Mouse (Mus musculus) embryo, embryonic 10.5 days (tissue): ENCODE data around the gene Dad1.

ENCODE experiments used
- DNase-seq: peaks from one replicate; pipeline ENCODE4 v3.0.0-alpha.2; 2015; ENCODE audit warnings: low spot score

Dad1 gene

GRCm38 (mm10) chr14:54224484-54225467 lies 29.1 kb downstream of the Dad1 start:
- no peak for DNase-seq

- no peak for DNase-seq
Measured at GRCm38 (mm10) chr14:54224064-54224417, 29.9 kb downstream of the Dad1 start.

GRCm38 (mm10) chr14:54223315-54224063 lies 30.4 kb downstream of the Dad1 start:
- no peak for DNase-seq

GRCm38 (mm10) chr14:54222289-54222727 lies 31.6 kb downstream of the Dad1 start:
- DNase-seq: no peak

GRCm38 (mm10) chr14:54221641-54222040 lies 32.3 kb downstream of the Dad1 start:
- no peak for DNase-seq

- DNase-seq: no peak
Measured at GRCm38 (mm10) chr14:54220726-54221494, 33.0 kb downstream of the Dad1 start.

GRCm38 (mm10) chr14:54219849-54220248 lies 34.1 kb downstream of the Dad1 start:
- DNase-seq: no peak

- no peak for DNase-seq
Measured at GRCm38 (mm10) chr14:54219256-54219655, 34.6 kb downstream of the Dad1 start.

- DNase-seq: no peak
Measured at GRCm38 (mm10) chr14:54218721-54219120, 35.2 kb downstream of the Dad1 start.

- no peak for DNase-seq
Measured at GRCm38 (mm10) chr14:54218233-54218632, 35.7 kb downstream of the Dad1 start.

- DNase-seq: no peak
Measured at GRCm38 (mm10) chr14:54216126-54216525, 37.8 kb downstream of the Dad1 start.

- DNase-seq: no peak
Measured at GRCm38 (mm10) chr14:54214901-54215300, 39.0 kb downstream of the Dad1 start.

- no peak for DNase-seq
Measured at GRCm38 (mm10) chr14:54214477-54214876, 39.4 kb downstream of the Dad1 start.

GRCm38 (mm10) chr14:54213734-54214133 lies 40.2 kb downstream of the Dad1 start:
- no peak for DNase-seq

GRCm38 (mm10) chr14:54211755-54212154 lies 42.1 kb downstream of the Dad1 start:
- no peak for DNase-seq

GRCm38 (mm10) chr14:54211199-54211598 lies 42.7 kb downstream of the Dad1 start:
- no peak for DNase-seq

GRCm38 (mm10) chr14:54210401-54210800 lies 43.5 kb downstream of the Dad1 start:
- DNase-seq: no peak

- no peak for DNase-seq
Measured at GRCm38 (mm10) chr14:54209932-54210331, 44.0 kb downstream of the Dad1 start.

- no peak for DNase-seq
Measured at GRCm38 (mm10) chr14:54208741-54209140, 45.2 kb downstream of the Dad1 start.

GRCm38 (mm10) chr14:54207924-54208323 lies 46.0 kb downstream of the Dad1 start:
- no peak for DNase-seq

GRCm38 (mm10) chr14:54206750-54207550 lies 47.0 kb downstream of the Dad1 start:
- no peak for DNase-seq
